Mouse (Mus musculus) C2C12 (cell line): ENCODE data around the gene Oxnad1. TPM values are rescaled to one million over a fixed set of nuclear protein-coding genes. Genes with fewer than 3 reads are reported as not detected.
"Not testable (repeated sequence)": the region's sequence is repeated elsewhere in the genome, so short reads cannot be mapped to it uniquely, and the experiment has no call there.

ENCODE experiments used
- H3K27me3 ChIP-seq: one replicate; pipeline ENCODE4 v1.6.1; 2011; ENCODE audit not compliant: control insufficient read depth, insufficient read depth, insufficient read length
- H3K36me3 ChIP-seq: one replicate; pipeline ENCODE4 v1.6.1; 2011; ENCODE audit not compliant: control insufficient read depth, insufficient read depth
- H3K4me3 ChIP-seq: one replicate; pipeline ENCODE4 v1.5.1; 2011; ENCODE audit warnings: mild to moderate bottlenecking, control low read depth; ENCODE audit not compliant: poor library complexity, insufficient read depth, severe bottlenecking
- H3K79me2 ChIP-seq: one replicate; pipeline ENCODE4 v1.6.1; 2011; ENCODE audit not compliant: control insufficient read depth, insufficient read depth
- H3K79me3 ChIP-seq: one replicate; pipeline ENCODE4 v1.6.1; 2011; ENCODE audit warnings: low read depth, control low read depth
- H3ac ChIP-seq: one replicate; pipeline ENCODE3; 2011; ENCODE audit warnings: low read depth; ENCODE audit not compliant: control insufficient read depth, insufficient read length
- CEBPB ChIP-seq: IDR thresholded peaks from one replicate; pipeline ENCODE4 v1.6.1; 2011; ENCODE audit warnings: low read depth, mild to moderate bottlenecking, control low read depth, moderate library complexity
- CTCF ChIP-seq: IDR thresholded peaks from one replicate; pipeline ENCODE4 v1.5.1; 2011; ENCODE audit not compliant: control insufficient read depth, insufficient read depth, insufficient read length
- FOSL1 ChIP-seq: IDR thresholded peaks from one replicate; pipeline ENCODE4 v1.8.0; 2011; ENCODE audit warnings: mild to moderate bottlenecking, low read length; ENCODE audit not compliant: poor library complexity, insufficient read depth, severe bottlenecking
- MAX ChIP-seq: IDR thresholded peaks from one replicate; pipeline ENCODE4 v1.6.1; 2011; ENCODE audit warnings: mild to moderate bottlenecking, control low read depth
- MYOD1 ChIP-seq: IDR thresholded peaks from one replicate; pipeline ENCODE4 v1.6.1; 2011; ENCODE audit warnings: low read depth; ENCODE audit not compliant: control insufficient read depth, insufficient read length
- MYOG ChIP-seq: IDR thresholded peaks from one replicate; pipeline ENCODE4 v1.6.1; 2011; ENCODE audit not compliant: control insufficient read depth, insufficient read length; ENCODE audit errors: extremely low read depth
- USF1 ChIP-seq: IDR thresholded peaks from one replicate; pipeline ENCODE4 v1.6.1; 2011; ENCODE audit warnings: low read depth, mild to moderate bottlenecking, control low read depth, moderate library complexity
- polyA plus RNA-seq: library from polyadenylated mRNA; unstranded; fragments of >200 nt; fragmentation: generic; extraction: Trizol; gene quantifications from one replicate; pipeline ENCODE4 v1.2.1, GENCODE M21; 2012; ENCODE audit warnings: missing spikeins

The Oxnad1 gene
- polyA plus RNA-seq, 1 experiment: 17.9 TPM

DNA sequence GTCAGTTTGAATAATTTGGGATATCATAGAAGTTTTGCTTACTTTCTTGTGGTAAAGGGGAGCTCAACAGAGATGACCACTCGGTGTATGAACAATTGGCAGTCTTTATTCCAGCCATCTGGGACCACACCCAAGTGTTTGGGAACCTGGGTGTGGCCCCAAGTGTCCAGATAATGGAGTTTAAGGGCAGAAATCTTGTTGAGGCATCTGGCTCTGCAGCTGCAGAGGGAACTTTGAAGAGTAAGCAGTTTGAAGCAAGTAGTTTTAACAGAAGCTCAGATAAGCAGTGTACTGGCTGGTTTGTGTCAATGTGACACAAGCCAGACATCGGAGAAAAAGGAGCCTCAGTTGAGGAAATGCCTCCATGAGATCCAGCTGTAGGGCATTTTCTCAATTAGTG lies 49.1 kb downstream of the Oxnad1 start:
- H3K79me3 ChIP-seq: no peaks in the 10 kb centered on the region
- H3K4me3 ChIP-seq: no peak overlapping the region
- TF ChIP-seq CEBPB (no peak), MAX (no peak), MYOG (no peak), CTCF (no peak), FOSL1 (no peak), MYOD1 (no peak), USF1 (no peak)
- H3ac ChIP-seq: no peak overlapping the region
- H3K79me2 ChIP-seq: no peaks in the 10 kb centered on the region
- H3K27me3 ChIP-seq: no peaks in the 10 kb centered on the region
- no peaks in the 10 kb centered on the region for H3K36me3 ChIP-seq

DNA sequence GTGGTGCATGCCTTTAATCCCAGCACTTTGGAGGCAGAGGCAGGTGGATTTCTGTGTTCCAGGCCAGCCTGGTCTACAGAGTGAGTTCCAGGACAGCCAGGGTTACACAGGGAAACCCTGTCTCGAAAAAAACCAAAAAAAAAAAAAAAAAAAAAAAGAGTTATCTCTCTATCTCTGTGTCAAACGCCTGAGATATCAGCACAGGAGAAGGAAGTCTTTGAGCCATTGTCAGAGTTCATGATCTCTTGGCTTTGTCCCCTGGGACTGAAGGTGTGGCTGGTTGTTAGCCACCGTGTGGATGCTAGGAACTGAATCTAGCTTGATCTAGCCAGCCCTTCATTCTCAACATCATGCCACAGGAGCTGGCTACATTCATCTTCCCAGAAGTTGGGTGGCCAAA lies 51.3 kb downstream of the Oxnad1 start:
- H3K79me3 ChIP-seq, H3K27me3 ChIP-seq, H3K36me3 ChIP-seq, H3K79me2 ChIP-seq, H3K4me3 ChIP-seq, H3ac ChIP-seq: not testable (repeated sequence)

DNA sequence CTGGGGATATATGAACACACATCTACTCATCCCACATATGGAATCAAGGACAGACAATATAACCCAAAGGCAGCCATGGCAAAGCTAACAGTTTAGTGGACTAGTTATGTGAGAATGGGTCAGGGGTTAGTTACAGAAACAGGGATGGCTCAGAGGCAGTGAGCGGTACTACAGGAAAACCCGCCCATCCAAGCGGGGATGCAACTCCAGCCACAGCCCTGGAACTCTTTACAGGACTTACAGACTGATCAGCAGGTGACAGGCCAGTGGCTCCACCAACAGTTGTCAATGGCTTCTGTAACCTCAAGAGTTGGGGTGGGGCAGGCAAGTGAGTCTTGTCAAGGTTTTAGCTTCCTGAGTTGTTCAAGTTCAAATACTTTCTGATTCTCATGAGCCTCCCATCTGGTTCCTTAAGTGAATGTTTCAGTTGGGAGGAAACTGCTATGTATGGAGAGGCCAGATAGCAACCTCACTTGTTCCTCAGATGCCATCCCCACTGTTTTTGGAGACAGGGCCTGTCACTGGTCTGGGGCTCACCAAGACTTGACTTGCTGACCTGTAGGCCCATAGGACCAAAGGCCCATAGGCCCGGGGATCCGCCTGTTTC lies 55.3 kb downstream of the Oxnad1 start:
- Histone ChIP-seq H3K79me3 (no peaks in the 10 kb centered on the region), H3K79me2 (no peaks in the 10 kb centered on the region), H3ac (no peak overlapping the region), H3K4me3 (no peak overlapping the region), H3K36me3 (no peaks in the 10 kb centered on the region), H3K27me3 (no peaks in the 10 kb centered on the region)
- TF ChIP-seq FOSL1: no peak
- no peak for TF ChIP-seq USF1
- no peak for TF ChIP-seq MYOD1
- TF ChIP-seq CEBPB: no peak
- no peak for TF ChIP-seq CTCF
- TF ChIP-seq MYOG: no peak
- no peak for TF ChIP-seq MAX

DNA sequence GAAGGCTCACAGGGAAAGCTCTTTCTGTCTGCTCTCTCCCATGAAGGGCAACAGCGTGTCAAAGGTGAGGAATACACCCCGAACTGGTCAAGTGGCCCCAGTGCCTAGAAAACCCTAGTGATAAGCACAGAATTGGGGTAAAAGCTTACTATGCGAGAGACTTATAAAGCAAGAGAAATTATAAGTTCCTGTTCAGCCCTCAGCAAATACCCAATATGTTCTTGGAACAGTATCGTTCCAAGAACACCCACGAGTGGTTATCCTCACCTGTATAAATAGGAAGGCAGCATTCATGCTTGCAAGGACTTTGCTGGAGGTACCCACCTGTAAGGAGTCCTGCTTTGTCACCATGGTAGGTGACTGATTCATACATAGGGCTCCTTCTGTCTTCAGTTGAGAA lies 56.5 kb downstream of the Oxnad1 start, which contains the start of gene Msmb:
Gene Msmb, plus strand, starts transcription at position 301 of the 400 bp plus-strand sequence.
- H3K27me3 ChIP-seq: no peaks in the 10 kb centered on the region
- H3K79me3 ChIP-seq: no peaks in the 10 kb centered on the region
- no peak within 1 kb of the TSS for H3K4me3 ChIP-seq
- no peak within 1 kb of the TSS for H3ac ChIP-seq
- H3K79me2 ChIP-seq: no peaks in the 10 kb centered on the region
- no peak for TF ChIP-seq CTCF
- no peak for TF ChIP-seq CEBPB
- TF ChIP-seq MYOG: no peak
- no peak for TF ChIP-seq MAX
- TF ChIP-seq MYOD1: no peak
- TF ChIP-seq USF1: no peak
- no peaks in the 10 kb centered on the region for H3K36me3 ChIP-seq

DNA sequence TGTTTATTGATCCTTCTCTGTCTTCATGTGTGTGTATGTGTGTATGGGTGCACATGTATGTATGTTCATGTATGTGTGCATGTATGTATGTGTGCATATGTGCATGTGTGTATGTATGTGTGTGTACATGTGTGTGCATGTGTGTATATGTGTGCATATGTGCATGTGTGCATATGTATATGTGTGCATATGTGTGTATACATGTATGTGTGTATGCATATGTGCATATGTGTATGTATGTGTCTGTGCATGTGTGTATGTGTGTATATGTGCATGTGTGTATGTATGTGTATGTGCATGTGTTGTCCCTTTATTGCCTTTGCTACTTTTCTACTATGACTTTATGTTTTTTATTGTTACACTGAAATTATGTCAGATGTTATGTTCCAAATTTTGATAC lies 59.6 kb downstream of the Oxnad1 start:
- TF ChIP-seq FOSL1 (no peak), USF1 (no peak), MYOG (no peak)
- H3K27me3 ChIP-seq: peaks cover 4% of the 10 kb centered on the region
- no peaks in the 10 kb centered on the region for H3K36me3 ChIP-seq
- no peak overlapping the region for H3ac ChIP-seq
- H3K4me3 ChIP-seq: no peak overlapping the region
- H3K79me2 ChIP-seq: no peaks in the 10 kb centered on the region
- H3K79me3 ChIP-seq: no peaks in the 10 kb centered on the region

DNA sequence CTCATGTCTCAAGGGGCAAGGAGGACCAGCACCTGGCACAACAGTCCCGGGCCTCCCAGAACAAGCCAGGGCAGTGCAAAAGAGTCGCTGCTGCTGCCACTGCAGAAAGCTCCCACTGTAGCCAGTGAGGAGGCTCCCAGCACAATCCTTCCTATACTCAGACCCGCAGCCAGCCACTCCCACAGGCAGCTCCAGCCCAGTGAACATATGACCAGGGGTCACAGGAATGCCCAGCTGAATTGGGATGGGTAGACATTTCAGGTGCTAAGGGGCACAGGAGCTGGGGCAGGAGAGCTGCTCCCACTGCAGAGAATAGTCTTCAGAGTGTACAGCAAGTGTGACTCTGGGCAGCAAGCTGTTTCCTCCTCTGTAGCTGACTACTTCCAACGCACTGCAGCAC lies 60.2 kb downstream of the Oxnad1 start:
- no peak overlapping the region for H3K4me3 ChIP-seq
- TF ChIP-seq MAX (no peak), CTCF (no peak), MYOD1 (no peak), FOSL1 (no peak), MYOG (no peak), CEBPB (no peak), USF1 (no peak)
- H3K79me2 ChIP-seq: no peaks in the 10 kb centered on the region
- H3K36me3 ChIP-seq: no peaks in the 10 kb centered on the region
- no peaks in the 10 kb centered on the region for H3K79me3 ChIP-seq
- H3ac ChIP-seq: no peak overlapping the region
- H3K27me3 ChIP-seq: peaks cover 4% of the 10 kb centered on the region
